Mouse (Mus musculus): ENCODE results near the gene Ddn. TPM values are rescaled to one million over a fixed set of nuclear protein-coding genes. Genes with fewer than 3 reads are reported as not detected.
A peak's percentile ranks its signal among the peaks of the same experiment; 100 is the strongest.

The Ddn gene
- polyA plus RNA-seq, 1 experiment, result 0.11 TPM

DNA sequence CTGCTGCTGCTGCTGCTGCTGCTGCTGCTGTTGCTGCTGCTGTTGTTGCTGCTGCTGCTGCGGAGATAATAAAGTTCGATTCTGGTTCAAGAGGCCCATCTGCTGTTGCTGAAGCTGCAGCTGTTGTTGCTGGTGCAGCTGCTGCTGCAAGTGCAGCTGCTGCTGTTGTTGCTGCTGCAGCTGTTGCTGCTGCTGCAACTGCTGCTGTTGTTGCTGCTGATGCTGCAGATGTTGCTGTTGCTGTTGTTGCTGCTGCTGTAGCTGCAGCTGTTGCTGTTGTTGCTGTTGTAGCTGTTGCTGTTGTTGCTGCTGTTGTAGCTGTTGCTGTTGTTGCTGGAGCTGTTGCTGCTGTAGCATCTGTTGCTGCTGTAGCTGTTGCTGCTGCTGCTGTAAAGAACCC is 35.9 kb upstream of the Ddn start:
- Histone ChIP-seq H3K36me3 (ENCODE audit: control insufficient read depth, insufficient read depth) (peaks cover 59% of the 10 kb centered on the region), H3K79me2 (ENCODE audit: control insufficient read depth, insufficient read depth) (peaks cover 14% of the 10 kb centered on the region), H3ac (ENCODE audit: control insufficient read depth, insufficient read length) (no peak overlapping the region), H3K27me3 (ENCODE audit: control insufficient read depth, insufficient read depth, insufficient read length) (no peaks in the 10 kb centered on the region), H3K4me2 (ENCODE audit: low read depth) (no peak overlapping the region), H3K4me3 (no peak overlapping the region)
- no peak for TF ChIP-seq E2F4 (IDR thresholded peaks at IDR 0.05; ENCODE audit: insufficient read depth)
- TF ChIP-seq TCF3 (IDR thresholded peaks at IDR 0.05; ENCODE audit: insufficient read length, low read depth), result peak; percentile 91
- peak; percentile 34 for TF ChIP-seq POLR2A (IDR thresholded peaks at IDR 0.05; ENCODE audit: insufficient read length, low read depth)
- TF ChIP-seq TCF12 (IDR thresholded peaks at IDR 0.05; ENCODE audit: insufficient read depth, poor library complexity, severe bottlenecking), result no peak
- no peak for TF ChIP-seq USF1 (IDR thresholded peaks at IDR 0.05; ENCODE audit: low read depth)
- TF ChIP-seq POLR2AphosphoS2 (IDR thresholded peaks at IDR 0.05; ENCODE audit: insufficient read length, low read depth), result peak; percentile 59
- peak in 2 of 3 experiments; percentile 74 to 92 for TF ChIP-seq MYOG (IDR thresholded peaks at IDR 0.05; ENCODE audit: control insufficient read depth in 1 of 3, insufficient read depth in 1 of 3, insufficient read length in 2 of 3, low read depth in 2 of 3)
- TF ChIP-seq REST (IDR thresholded peaks at IDR 0.05; ENCODE audit: insufficient read depth, insufficient read length), result no peak
- TF ChIP-seq MYOD1 (IDR thresholded peaks at IDR 0.05; ENCODE audit: control insufficient read depth in 1 of 3, insufficient read length in 2 of 3, low read depth in 2 of 3), result peak in 2 of 3 experiments; percentile 93 to 94
- TF ChIP-seq CEBPB (IDR thresholded peaks at IDR 0.05; ENCODE audit: insufficient read depth, poor library complexity, severe bottlenecking), result no peak
- TF ChIP-seq MAX (IDR thresholded peaks at IDR 0.05; ENCODE audit: low read depth), result no peak
- TF ChIP-seq SRF (IDR thresholded peaks at IDR 0.05; ENCODE audit: control insufficient read depth, insufficient read length, low read depth), result no peak

DNA sequence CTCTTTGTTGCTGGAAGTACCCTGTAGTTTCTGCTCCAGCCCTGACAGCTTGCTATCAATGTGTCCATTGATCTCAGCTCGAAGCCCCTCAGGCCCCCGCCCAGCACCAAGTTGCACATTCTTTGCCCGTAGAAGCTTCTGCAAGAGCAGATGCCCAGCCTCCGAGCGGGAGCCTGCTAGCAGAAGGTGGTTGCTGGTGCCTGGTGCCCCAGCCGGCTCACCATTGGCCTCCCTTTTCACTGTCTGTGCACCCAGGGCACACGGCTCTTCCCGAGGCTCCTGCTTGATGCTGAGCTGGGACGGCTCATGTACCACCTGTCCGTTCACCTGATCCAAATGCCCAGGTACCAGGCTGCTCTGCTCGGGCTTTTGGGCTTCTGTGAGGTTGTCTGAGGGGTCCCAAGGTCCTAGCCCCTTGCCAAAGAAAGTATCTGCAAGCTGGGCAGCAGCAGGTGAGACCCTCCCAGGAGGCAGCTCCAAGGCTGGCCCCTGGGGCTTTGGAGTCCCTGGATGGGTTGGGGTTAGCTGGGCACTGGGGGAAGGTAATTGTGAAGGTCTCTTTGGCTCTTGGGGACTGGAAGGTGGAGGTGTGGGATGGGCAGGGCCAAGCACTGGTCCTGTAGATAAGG is 34.4 kb upstream of the Ddn start:
- peaks cover 53% of the 10 kb centered on the region for H3K36me3 ChIP-seq (ENCODE audit: control insufficient read depth, insufficient read depth)
- H3K27me3 ChIP-seq (ENCODE audit: control insufficient read depth, insufficient read depth, insufficient read length), result no peaks in the 10 kb centered on the region
- peaks cover 4% of the 10 kb centered on the region for H3K79me2 ChIP-seq (ENCODE audit: control insufficient read depth, insufficient read depth)
- no peak overlapping the region for H3ac ChIP-seq (ENCODE audit: control insufficient read depth, insufficient read length)
- H3K4me2 ChIP-seq (ENCODE audit: low read depth), result no peak overlapping the region
- TF ChIP-seq TCF12 (IDR thresholded peaks at IDR 0.05; ENCODE audit: insufficient read depth, poor library complexity, severe bottlenecking) (no peak), USF1 (IDR thresholded peaks at IDR 0.05; ENCODE audit: low read depth) (no peak), POLR2AphosphoS2 (IDR thresholded peaks at IDR 0.05; ENCODE audit: insufficient read length, low read depth) (no peak), CEBPB (IDR thresholded peaks at IDR 0.05; ENCODE audit: insufficient read depth, poor library complexity, severe bottlenecking) (no peak), TCF3 (IDR thresholded peaks at IDR 0.05; ENCODE audit: insufficient read length, low read depth) (no peak), REST (IDR thresholded peaks at IDR 0.05; ENCODE audit: insufficient read depth, insufficient read length) (no peak), MYOG (IDR thresholded peaks at IDR 0.05; ENCODE audit: control insufficient read depth in 1 of 3, insufficient read depth in 1 of 3, insufficient read length in 2 of 3, low read depth in 2 of 3) (no peak)
- no peak overlapping the region for H3K4me3 ChIP-seq

DNA sequence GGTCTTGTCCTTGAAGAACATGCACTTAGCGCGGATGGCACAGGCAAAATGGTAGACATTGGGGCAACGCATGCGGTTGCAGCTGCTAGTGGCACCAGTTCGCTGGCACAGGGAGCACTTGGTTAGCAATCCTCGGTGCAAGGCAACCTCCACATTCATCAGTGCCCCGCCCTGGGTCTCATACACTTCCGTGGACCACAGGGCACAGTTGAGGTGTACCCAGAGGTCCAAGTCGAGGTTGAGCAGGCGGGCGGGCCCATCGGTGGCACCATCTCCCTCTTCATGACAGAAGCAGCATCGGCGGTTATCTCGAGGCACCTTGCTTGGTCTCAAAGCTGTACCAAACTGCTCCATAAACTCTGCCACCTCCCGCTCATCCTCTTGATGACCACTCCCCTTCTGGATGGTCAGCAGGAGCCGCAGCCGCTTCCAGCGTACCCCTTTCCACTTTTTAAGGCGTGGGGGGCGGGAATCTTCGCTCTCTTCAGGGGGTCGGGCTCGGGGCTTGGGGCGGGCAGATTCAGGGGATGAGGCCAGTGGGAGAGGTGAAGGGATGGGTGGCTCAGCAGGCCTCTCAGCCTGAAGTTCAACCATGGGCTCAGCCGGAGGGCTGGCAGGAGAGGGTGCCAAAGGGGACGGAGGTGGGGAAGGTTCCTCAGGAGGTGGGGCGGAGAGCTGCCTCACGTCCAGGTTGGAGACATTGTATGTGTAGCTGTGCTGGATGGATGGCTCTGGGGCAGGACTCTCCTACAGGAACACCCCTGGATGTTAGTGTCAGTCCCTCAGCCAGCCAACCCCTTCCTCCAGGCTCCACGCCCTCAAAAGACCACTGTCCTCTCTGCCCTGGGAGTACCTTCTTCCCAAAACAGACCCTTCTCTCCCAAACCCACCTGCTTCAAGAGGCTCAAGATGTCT is 30.6 kb upstream of the Ddn start:
- no peak for TF ChIP-seq MAX (IDR thresholded peaks at IDR 0.05; ENCODE audit: low read depth)
- peak; percentile 67 for TF ChIP-seq POLR2AphosphoS2 (IDR thresholded peaks at IDR 0.05; ENCODE audit: insufficient read length, low read depth)
- TF ChIP-seq POLR2A (IDR thresholded peaks at IDR 0.05; ENCODE audit: insufficient read length, low read depth), result peak; percentile 7
- H3K4me3 ChIP-seq, result no peak overlapping the region
- H3K79me2 ChIP-seq (ENCODE audit: control insufficient read depth, insufficient read depth), result no peaks in the 10 kb centered on the region
- H3ac ChIP-seq (ENCODE audit: control insufficient read depth, insufficient read length), result no peak overlapping the region
- no peak overlapping the region for H3K4me2 ChIP-seq (ENCODE audit: low read depth)
- peaks cover 67% of the 10 kb centered on the region for H3K36me3 ChIP-seq (ENCODE audit: control insufficient read depth, insufficient read depth)
- H3K27me3 ChIP-seq (ENCODE audit: control insufficient read depth, insufficient read depth, insufficient read length), result no peaks in the 10 kb centered on the region

DNA sequence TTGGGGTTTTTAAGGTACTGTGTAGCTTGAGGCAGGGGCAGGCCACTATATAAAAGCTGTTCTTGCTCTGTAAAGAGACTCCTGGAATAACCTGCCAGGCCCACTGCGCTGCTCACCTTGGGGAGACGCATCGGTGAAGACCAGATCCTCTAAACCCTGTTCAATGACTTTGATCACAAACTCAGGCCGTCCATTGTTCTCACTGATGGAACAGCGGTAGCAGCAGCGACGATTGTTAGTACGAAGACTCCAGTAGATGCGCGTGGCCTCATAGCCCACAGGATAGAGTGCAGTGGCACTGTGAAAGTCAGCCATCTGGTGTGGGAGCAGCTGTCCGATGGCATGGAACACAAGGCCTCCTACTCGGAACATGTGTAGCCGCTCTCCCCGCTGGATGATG is 29.9 kb upstream of the Ddn start:
- H3K36me3 ChIP-seq (ENCODE audit: control insufficient read depth, insufficient read depth), result peaks cover 67% of the 10 kb centered on the region
- no peak overlapping the region for H3K4me3 ChIP-seq
- H3K27me3 ChIP-seq (ENCODE audit: control insufficient read depth, insufficient read depth, insufficient read length), result no peaks in the 10 kb centered on the region
- H3K79me2 ChIP-seq (ENCODE audit: control insufficient read depth, insufficient read depth), result no peaks in the 10 kb centered on the region
- no peak for TF ChIP-seq POLR2AphosphoS2 (IDR thresholded peaks at IDR 0.05; ENCODE audit: insufficient read length, low read depth)
- no peak for TF ChIP-seq CEBPB (IDR thresholded peaks at IDR 0.05; ENCODE audit: insufficient read depth, poor library complexity, severe bottlenecking)
- no peak for TF ChIP-seq E2F4 (IDR thresholded peaks at IDR 0.05; ENCODE audit: insufficient read depth)
- no peak for TF ChIP-seq POLR2A (IDR thresholded peaks at IDR 0.05; ENCODE audit: insufficient read length, low read depth)
- no peak for TF ChIP-seq TCF3 (IDR thresholded peaks at IDR 0.05; ENCODE audit: insufficient read length, low read depth)
- TF ChIP-seq SRF (IDR thresholded peaks at IDR 0.05; ENCODE audit: control insufficient read depth, insufficient read length, low read depth), result no peak
- no peak for TF ChIP-seq TCF12 (IDR thresholded peaks at IDR 0.05; ENCODE audit: insufficient read depth, poor library complexity, severe bottlenecking)
- no peak for TF ChIP-seq USF1 (IDR thresholded peaks at IDR 0.05; ENCODE audit: low read depth)
- no peak for TF ChIP-seq MYOG (IDR thresholded peaks at IDR 0.05; ENCODE audit: control insufficient read depth in 1 of 3, insufficient read depth in 1 of 3, insufficient read length in 2 of 3, low read depth in 2 of 3)
- no peak for TF ChIP-seq REST (IDR thresholded peaks at IDR 0.05; ENCODE audit: insufficient read depth, insufficient read length)
- TF ChIP-seq MYOD1 (IDR thresholded peaks at IDR 0.05; ENCODE audit: control insufficient read depth in 1 of 3, insufficient read length in 2 of 3, low read depth in 2 of 3), result no peak
- TF ChIP-seq MAX (IDR thresholded peaks at IDR 0.05; ENCODE audit: low read depth), result no peak
- no peak overlapping the region for H3ac ChIP-seq (ENCODE audit: control insufficient read depth, insufficient read length)
- H3K4me2 ChIP-seq (ENCODE audit: low read depth), result no peak overlapping the region

All from myocyte (in vitro differentiated cells).